In genomic region chr12:87216053-87216452, GRCm38 (mm10) we compare ENCODE assay signal across 26 mouse cellular contexts. TPM values are rescaled to one million over a fixed set of nuclear protein-coding genes. Genes with fewer than 3 reads are reported as not detected.
DNase-seq lines count a peak whose midpoint lies in the region; TF ChIP-seq lines count a peak whose summit lies in the region.
"Had no signal": no experiment of that assay in that cellular context is flagged by ENCODE, and none has a peak within 500 bp of the region (broad histone marks: within the 10 kb centered on the region; RNA-seq: fewer than 3 reads in every experiment).

No protein-coding gene starts in this region.

- H3K27me3 ChIP-seq in C2C12 (ENCODE audit: control insufficient read depth, insufficient read depth, insufficient read length), result no peaks in the 10 kb centered on the region
- H3K27me3 ChIP-seq in thymus, adult 2 months (ENCODE audit: control insufficient read depth, insufficient read depth, low read length), result no peaks in the 10 kb centered on the region
- H3K27me3 ChIP-seq: embryonic facial prominence, embryonic 13.5 days; forebrain, embryonic 13.5 days; heart, embryonic 13.5 days had no signal

- DNase-seq in NIH3T3 (ENCODE audit: low read depth), result peak; percentile 32
- peak; percentile 18 for DNase-seq in fibroblast of lung, adult 2 months (ENCODE audit: low read depth)
- no peak for DNase-seq in thymus, adult 2 months
- DNase-seq in T-cell, adult 2 months (ENCODE audit: low spot score), result no peak
- no peak for DNase-seq in cerebellum, postnatal 4 days (ENCODE audit: low spot score in 2 of 2)
- DNase-seq: adrenal gland, adult 2 months; adrenal gland, postnatal 25 days; cerebellum, adult 18-20 months; cerebellum, adult 9-11 months; cerebellum, postnatal 25 days; embryo, embryonic 11 days; gastrocnemius, adult 2 months; gastrocnemius, postnatal 14 days; heart, adult 18-20 months; heart, postnatal 14 days; heart, postnatal 4 days; kidney, adult 18-20 months had no signal

- WGBS in thymus, adult 2 months, result 46% methylated on average over 2 of the region's 2 CpGs

- H3K79me3 ChIP-seq in C2C12 (ENCODE audit: low read depth), result no peaks in the 10 kb centered on the region

- no peaks in the 10 kb centered on the region for H3K36me3 ChIP-seq in C2C12 (ENCODE audit: control insufficient read depth, insufficient read depth)
- no peaks in the 10 kb centered on the region for H3K36me3 ChIP-seq in thymus, adult 2 months (ENCODE audit: control insufficient read depth, insufficient read depth, low read length)
- H3K36me3 ChIP-seq: embryonic facial prominence, embryonic 10.5 days; embryonic facial prominence, embryonic 13.5 days; forebrain, embryonic 10.5 days; heart, embryonic 13.5 days had no signal

- no peak overlapping the region for H3ac ChIP-seq in C2C12 (ENCODE audit: control insufficient read depth, insufficient read length, low read depth)

- H3K79me2 ChIP-seq in C2C12 (ENCODE audit: control insufficient read depth, insufficient read depth), result no peaks in the 10 kb centered on the region

- no peaks in the 10 kb centered on the region for H3K4me1 ChIP-seq in thymus, adult 2 months (replicated peaks; ENCODE audit: control insufficient read depth, insufficient read depth, low read length)

- no peak overlapping the region for H3K4me3 ChIP-seq in C2C12 (ENCODE audit: insufficient read depth, poor library complexity, severe bottlenecking)
- H3K4me3 ChIP-seq in thymus, adult 2 months (ENCODE audit: control insufficient read depth, insufficient read depth, low read length), result no peak overlapping the region
- H3K4me3 ChIP-seq: embryonic facial prominence, embryonic 10.5 days; embryonic facial prominence, embryonic 13.5 days; erythroblast, embryonic 14.5 days; forebrain, embryonic 10.5 days; forebrain, embryonic 13.5 days; gastrocnemius, adult 2 months; heart, embryonic 13.5 days had no signal

- TF ChIP-seq CTCF in C2C12 (IDR thresholded peaks at IDR 0.05; ENCODE audit: control insufficient read depth, insufficient read depth, insufficient read length), result no peak
- TF ChIP-seq CTCF in thymus, adult 2 months (IDR thresholded peaks at IDR 0.05; ENCODE audit: borderline replicate concordance, control insufficient read depth, extremely low read depth, insufficient read depth, low read length, poor library complexity), result no peak

- TF ChIP-seq POLR2A in thymus, adult 2 months (IDR thresholded peaks at IDR 0.05; ENCODE audit: control insufficient read depth, extremely low read depth, insufficient read depth, low read length, poor library complexity), result no peak

- no peak overlapping the region for H3K27ac ChIP-seq in thymus, adult 2 months (ENCODE audit: control insufficient read depth, insufficient read depth, low read length)
- H3K27ac ChIP-seq: embryonic facial prominence, embryonic 10.5 days; embryonic facial prominence, embryonic 13.5 days; forebrain, embryonic 10.5 days; forebrain, embryonic 13.5 days; gastrocnemius, adult 2 months; heart, embryonic 13.5 days; hindbrain, embryonic 14.5 days; hindbrain, postnatal 0 days had no signal

TF ChIP-seq in C2C12, 6 proteins besides CTCF, POLR2A, EP300 and RAD21:
- peak; percentile 45 for TF ChIP-seq USF1 (IDR thresholded peaks at IDR 0.05; ENCODE audit: low read depth)
- no peak for TF ChIP-seq MAX (IDR thresholded peaks at IDR 0.05)
TF ChIP-seq in C2C12: peak in this region for 1.

RNA-seq across cellular contexts. Expression of gene Tmed8, which starts 15.8 kb away (rescaled TPM):
- polyA plus RNA-seq in C2C12 (2012; fragmentation: generic; extraction: Trizol), result 2.6 TPM
- 9.6 and 9.7 TPM in 2 replicates for polyA plus RNA-seq in thymus, adult 2 months (2012; rRNA removed)

RNA-seq across cellular contexts. Expression of gene Samd15, which starts 16.5 kb away (rescaled TPM):
- 0.26 TPM for polyA plus RNA-seq in C2C12 (2012; fragmentation: generic; extraction: Trizol)
- polyA plus RNA-seq in thymus, adult 2 months (2012; rRNA removed), result 0.23 and 0.49 TPM in 2 replicates
- polyA plus RNA-seq: erythroblast, embryonic 14.5 days had no signal

RNA-seq across cellular contexts. Expression of gene Noxred1, which starts 22.5 kb away (rescaled TPM):
- 0.18 TPM for polyA plus RNA-seq in C2C12 (2012; fragmentation: generic; extraction: Trizol)
- polyA plus RNA-seq in thymus, adult 2 months (2012; rRNA removed), result 0.54 and 0.86 TPM in 2 replicates
- polyA plus RNA-seq: adrenal gland, adult 2 months had no signal

RNA-seq across cellular contexts. Expression of gene Vipas39, which starts 50.0 kb away (rescaled TPM):
- polyA plus RNA-seq in C2C12 (2012; fragmentation: generic; extraction: Trizol), result 23.2 TPM
- polyA plus RNA-seq in thymus, adult 2 months (2012; rRNA removed), result 34.5 and 37.6 TPM in 2 replicates

RNA-seq across cellular contexts. Expression of gene Ahsa1, which starts 50.2 kb away (rescaled TPM):
- polyA plus RNA-seq in C2C12 (2012; fragmentation: generic; extraction: Trizol), result 226 TPM
- polyA plus RNA-seq in thymus, adult 2 months (2012; rRNA removed), result 63.8 and 64.5 TPM in 2 replicates

Comparison
In these comparisons a context has a peak if more than half of its experiments do, and no peak if none do; other contexts are left out.
1. DNase-seq: peak in NIH3T3 (single experiment) and fibroblast of lung, adult 2 months (single experiment); none in thymus, adult 2 months (single experiment), T-cell, adult 2 months (single experiment) and cerebellum, postnatal 4 days (0 of 2).